Mouse (Mus musculus): ENCODE data around the gene Slc7a1. TPM values are rescaled to one million over a fixed set of nuclear protein-coding genes. Genes with fewer than 3 reads are reported as not detected.
A peak's percentile ranks its signal among the peaks of the same experiment; 100 is the strongest.
"Not testable (repeated sequence)": the region's sequence is repeated elsewhere in the genome, so short reads cannot be mapped to it uniquely, and the experiment has no call there.

The Slc7a1 gene
- total RNA-seq, 1 experiment from 2014 or later, result 70.5 TPM

- DNase-seq, result not testable (repeated sequence)
These were observed 73.4 kb downstream of the Slc7a1 start for GRCm38 (mm10) chr5:148326295-148326694.

GRCm38 (mm10) chr5:148325317-148325885, 74.3 kb downstream of the Slc7a1 start:
- DNase-seq, result peak; percentile 66

- DNase-seq, result peak; percentile 73
These were observed 84.8 kb downstream of the Slc7a1 start for GRCm38 (mm10) chr5:148314931-148315330.

- peak; percentile 42 for DNase-seq
These were observed 87.3 kb downstream of the Slc7a1 start for GRCm38 (mm10) chr5:148312443-148312842.

- peak; percentile 31 for DNase-seq
These were observed 88.9 kb downstream of the Slc7a1 start for GRCm38 (mm10) chr5:148310790-148311189.

- DNase-seq, result no peak
These were observed 95.6 kb downstream of the Slc7a1 start for GRCm38 (mm10) chr5:148304112-148304511.

- peak; percentile 3 for DNase-seq
These were observed 96.7 kb downstream of the Slc7a1 start for GRCm38 (mm10) chr5:148302968-148303367.

- DNase-seq, result peak; percentile 45
These were observed 106.4 kb downstream of the Slc7a1 start for GRCm38 (mm10) chr5:148293346-148293745.

GRCm38 (mm10) chr5:148292862-148293261, 106.8 kb downstream of the Slc7a1 start:
- no peak for DNase-seq

- DNase-seq, result no peak
These were observed 109.8 kb downstream of the Slc7a1 start for GRCm38 (mm10) chr5:148289951-148290350.

GRCm38 (mm10) chr5:148288804-148289203, 110.9 kb downstream of the Slc7a1 start:
- no peak for DNase-seq

- no peak for DNase-seq
These were observed 112.2 kb downstream of the Slc7a1 start for GRCm38 (mm10) chr5:148287529-148287928.

GRCm38 (mm10) chr5:148283584-148283983, 116.1 kb downstream of the Slc7a1 start:
- DNase-seq, result no peak

GRCm38 (mm10) chr5:148283177-148283576, 116.5 kb downstream of the Slc7a1 start:
- no peak for DNase-seq

GRCm38 (mm10) chr5:148282631-148283030, 117.1 kb downstream of the Slc7a1 start:
- no peak for DNase-seq

GRCm38 (mm10) chr5:148282093-148282492, 117.6 kb downstream of the Slc7a1 start:
- DNase-seq, result no peak

- no peak for DNase-seq
These were observed 119.4 kb downstream of the Slc7a1 start for GRCm38 (mm10) chr5:148280321-148280720.

GRCm38 (mm10) chr5:148278233-148278632, 121.5 kb downstream of the Slc7a1 start:
- no peak for DNase-seq

Other genes with a start within 250 kb of the Slc7a1 start
- 119 and 123 TPM in 2 replicates for gene Ubl3, start 152.9 kb upstream of the Slc7a1 start, total RNA-seq (2021)

Data from adrenal gland, postnatal 14 days (tissue).